Mouse (Mus musculus) heart, embryonic 15.5 days (tissue): ENCODE measurements around the gene Rab26. TPM values are rescaled to one million over a fixed set of nuclear protein-coding genes. Genes with fewer than 3 reads are reported as not detected.

ENCODE experiments used
- polyA plus RNA-seq: library from polyadenylated mRNA; unstranded; fragments of >200 nt; fragmentation: Nextera tagmentation; extraction: Ambion mirVana; gene quantifications from 2 replicates; pipeline ENCODE4 v1.2.1, GENCODE M21; 2015

Gene Rab26
- polyA plus RNA-seq, 1 experiment from 2014 or later, result 0.97 TPM

Other genes starting within 250 kb of the Rab26 start
- 0.10 TPM in 1 of 2 replicates, not detected in the other for gene Abca17, start 183.1 kb downstream of the Rab26 start, polyA plus RNA-seq
- 6.0 and 7.8 TPM in 2 replicates for gene Abca3, start 182.3 kb downstream of the Rab26 start, polyA plus RNA-seq
- gene Rnps1, start 119.6 kb downstream of the Rab26 start, polyA plus RNA-seq, result 186 and 210 TPM in 2 replicates
- 245 and 301 TPM in 2 replicates for gene Eci1, start 107.6 kb downstream of the Rab26 start, polyA plus RNA-seq
- gene Dnase1l2, start 91.1 kb downstream of the Rab26 start, polyA plus RNA-seq, result 1.1 and 1.2 TPM in 2 replicates
- 20.5 and 29.1 TPM in 2 replicates for gene E4f1, start 63.9 kb downstream of the Rab26 start, polyA plus RNA-seq
- 60.5 and 63.0 TPM in 2 replicates for gene Pgp, start 63.8 kb downstream of the Rab26 start, polyA plus RNA-seq
- gene Bricd5, start 60.3 kb downstream of the Rab26 start, polyA plus RNA-seq, result 0.18 TPM in 1 of 2 replicates, not detected in the other
- 15.2 and 18.8 TPM in 2 replicates for gene Mlst8, start 55.1 kb downstream of the Rab26 start, polyA plus RNA-seq
- gene Caskin1, start 45.6 kb downstream of the Rab26 start, polyA plus RNA-seq, result 0.39 and 0.94 TPM in 2 replicates
- gene Traf7, start 6.3 kb downstream of the Rab26 start, polyA plus RNA-seq, result 59.2 and 84.9 TPM in 2 replicates
- 12.4 and 21.1 TPM in 2 replicates for gene Pkd1, start 15.6 kb upstream of the Rab26 start, polyA plus RNA-seq
- gene Tsc2, start 98.4 kb upstream of the Rab26 start, polyA plus RNA-seq, result 39.0 and 56.0 TPM in 2 replicates
- 7.7 and 10.9 TPM in 2 replicates for gene Nthl1, start 98.5 kb upstream of the Rab26 start, polyA plus RNA-seq
- gene Slc9a3r2, start 116.1 kb upstream of the Rab26 start, polyA plus RNA-seq, result 55.5 and 61.4 TPM in 2 replicates
- gene Npw, start 124.2 kb upstream of the Rab26 start, polyA plus RNA-seq, result 0.26 TPM in 1 of 2 replicates, not detected in the other
- gene Zfp598, start 135.5 kb upstream of the Rab26 start, polyA plus RNA-seq, result 12.5 and 18.1 TPM in 2 replicates
- gene Syngr3, start 155.7 kb upstream of the Rab26 start, polyA plus RNA-seq, result 0.44 and 3.0 TPM in 2 replicates
- 26.3 and 26.8 TPM in 2 replicates for gene Gfer, start 161.9 kb upstream of the Rab26 start, polyA plus RNA-seq
- 0.94 and 1.3 TPM in 2 replicates for gene Noxo1, start 162.0 kb upstream of the Rab26 start, polyA plus RNA-seq
- 34.4 and 50.9 TPM in 2 replicates for gene Tbl3, start 173.4 kb upstream of the Rab26 start, polyA plus RNA-seq
- gene Rnf151, start 183.9 kb upstream of the Rab26 start, polyA plus RNA-seq, result 0.13 TPM in 1 of 2 replicates, not detected in the other
- gene Rps2, start 183.9 kb upstream of the Rab26 start, polyA plus RNA-seq, result 770 and 917 TPM in 2 replicates
- 410 and 528 TPM in 2 replicates for gene Ndufb10, start 190.3 kb upstream of the Rab26 start, polyA plus RNA-seq
- 1.4 and 1.6 TPM in 2 replicates for gene Rpl3l, start 193.6 kb upstream of the Rab26 start, polyA plus RNA-seq
- 21.4 and 25.6 TPM in 2 replicates for gene Msrb1, start 202.4 kb upstream of the Rab26 start, polyA plus RNA-seq
- gene Hs3st6, start 218.8 kb upstream of the Rab26 start, polyA plus RNA-seq, result 0.33 and 0.37 TPM in 2 replicates